Mouse (Mus musculus) layer of hippocampus, postnatal 36 days (tissue): Measurements from ENCODE around the gene Npr2. TPM values are rescaled to one million over a fixed set of nuclear protein-coding genes. Genes with fewer than 3 reads are reported as not detected.
A peak's percentile ranks its signal among the peaks of the same experiment; 100 is the strongest.

ENCODE experiments used
- DNase-seq, 2 experiments: peaks; one replicate each; pipeline ENCODE4 v3.0.0; 2022
- total RNA-seq, 2 experiments: library from RNA; stranded (reverse); gene quantifications; 2 replicates each; pipeline ENCODE4 v1.2.3; 2021

Npr2 gene
- total RNA-seq, 2 experiments from 2014 or later, result 51.6 to 59.1 TPM

DNA sequence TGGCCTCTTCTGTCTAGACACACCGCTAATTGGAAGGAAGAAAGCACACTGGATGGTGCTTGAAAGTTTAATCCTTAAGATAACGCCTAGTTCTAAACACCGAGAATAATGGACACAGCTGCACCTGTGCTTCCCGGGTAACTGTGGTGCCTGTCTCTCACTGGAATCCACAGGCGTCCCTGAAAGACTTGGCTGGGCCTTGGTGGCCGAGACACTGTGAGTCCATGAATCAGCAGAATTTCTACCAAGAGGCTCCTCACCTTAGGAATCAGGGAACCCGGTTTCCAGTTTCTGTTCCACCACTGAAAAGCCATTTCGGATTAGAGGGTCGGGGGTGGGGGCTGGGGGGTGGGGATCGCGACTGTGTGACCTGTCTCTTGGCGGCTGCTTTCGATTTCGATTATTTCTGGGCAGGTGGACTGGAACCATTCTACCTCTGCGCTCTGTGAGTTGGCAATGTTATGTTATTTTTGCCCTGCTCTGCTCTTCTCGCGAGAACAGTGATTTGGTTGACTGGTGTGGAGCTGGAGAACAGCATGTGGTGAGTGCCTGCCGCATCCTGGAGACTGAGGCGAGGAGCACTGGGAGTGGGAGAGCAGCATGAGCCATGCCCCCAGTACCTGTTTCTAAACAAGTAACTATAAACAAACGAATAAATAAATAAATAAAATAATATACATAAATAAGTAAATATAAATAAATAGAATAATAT is 2.5 kb upstream of the Npr2 start:
- no peak for DNase-seq

DNA sequence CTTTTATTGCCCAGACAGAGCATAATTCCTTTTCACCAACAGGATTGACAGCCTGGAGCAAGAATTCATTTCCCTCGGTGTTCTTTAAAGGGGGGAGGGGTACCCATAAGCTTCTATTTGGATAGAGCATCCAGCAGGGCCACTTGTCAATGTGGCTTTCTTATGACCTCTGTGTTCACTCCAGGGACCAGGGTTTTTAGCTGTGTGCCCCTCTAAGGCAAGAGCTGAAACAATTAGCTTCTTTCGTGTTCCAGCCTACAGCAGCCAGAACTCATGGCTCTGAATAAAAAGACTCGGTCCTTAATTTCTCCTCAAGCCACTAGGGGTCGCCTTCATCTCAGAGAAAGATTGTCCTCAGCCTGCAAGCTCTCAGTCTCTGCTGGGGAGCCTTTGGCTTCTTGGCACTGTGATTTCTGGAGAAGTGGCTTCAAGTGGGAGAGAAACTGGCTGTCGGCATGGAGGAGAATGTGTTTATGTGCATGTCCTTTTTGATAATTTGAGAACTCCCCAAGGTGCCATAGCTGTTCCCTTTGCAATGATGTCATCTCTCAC is 1.6 kb upstream of the Npr2 start:
- DNase-seq, result peak; percentile 70 to 81

DNA sequence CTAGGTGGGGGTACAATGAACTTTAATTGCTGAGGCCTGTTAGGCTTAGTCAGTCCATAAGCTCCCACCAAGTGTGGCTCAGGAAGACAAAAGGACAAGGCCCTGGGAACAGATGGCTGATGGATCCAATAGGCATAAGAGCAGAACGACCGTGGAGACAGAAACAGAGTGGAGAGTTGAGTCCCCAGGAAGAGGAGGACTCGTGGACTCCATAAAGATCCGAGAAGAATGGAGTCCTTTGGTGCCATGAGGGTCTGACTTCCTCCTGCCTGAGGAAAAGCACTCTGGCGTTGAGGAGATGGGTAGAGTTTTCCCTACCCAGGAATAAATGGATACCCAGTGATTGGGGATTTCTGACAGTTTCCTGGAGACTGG is 1.1 kb upstream of the Npr2 start:
- DNase-seq, result no peak

DNA sequence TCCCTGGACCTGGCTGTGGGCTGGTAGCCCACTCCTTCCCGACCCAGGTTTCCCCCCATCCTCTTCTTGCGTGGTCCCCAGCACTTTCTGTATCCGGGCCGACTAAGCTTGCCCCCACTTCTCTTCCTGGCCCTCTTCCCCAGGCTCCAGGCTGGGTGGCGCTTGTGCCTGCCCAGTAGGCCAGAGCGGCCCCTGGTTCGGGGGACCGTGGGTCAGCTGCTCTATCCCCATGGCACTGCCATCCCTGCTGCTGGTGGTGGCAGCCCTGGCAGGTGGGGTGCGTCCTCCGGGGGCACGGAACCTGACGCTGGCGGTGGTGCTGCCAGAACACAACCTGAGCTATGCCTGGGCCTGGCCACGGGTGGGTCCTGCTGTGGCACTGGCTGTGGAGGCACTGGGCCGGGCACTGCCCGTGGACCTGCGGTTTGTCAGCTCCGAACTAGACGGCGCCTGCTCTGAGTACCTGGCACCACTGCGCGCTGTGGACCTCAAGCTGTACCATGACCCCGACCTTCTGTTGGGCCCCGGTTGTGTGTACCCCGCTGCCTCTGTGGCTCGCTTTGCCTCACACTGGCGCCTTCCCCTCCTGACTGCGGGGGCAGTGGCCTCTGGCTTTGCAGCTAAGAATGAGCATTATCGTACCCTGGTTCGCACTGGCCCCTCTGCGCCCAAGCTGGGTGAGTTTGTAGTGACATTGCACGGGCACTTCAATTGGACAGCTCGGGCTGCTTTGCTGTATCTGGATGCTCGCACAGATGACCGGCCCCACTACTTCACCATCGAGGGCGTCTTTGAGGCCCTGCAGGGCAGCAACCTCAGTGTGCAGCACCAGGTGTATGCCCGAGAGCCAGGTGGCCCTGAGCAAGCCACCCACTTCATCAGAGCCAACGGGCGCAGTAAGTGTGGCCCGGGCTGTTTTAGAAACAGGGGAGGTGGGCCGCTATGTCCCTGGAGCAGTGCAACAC is 503 bp downstream of the Npr2 start:
- DNase-seq, result peak; percentile 18 to 21

DNA sequence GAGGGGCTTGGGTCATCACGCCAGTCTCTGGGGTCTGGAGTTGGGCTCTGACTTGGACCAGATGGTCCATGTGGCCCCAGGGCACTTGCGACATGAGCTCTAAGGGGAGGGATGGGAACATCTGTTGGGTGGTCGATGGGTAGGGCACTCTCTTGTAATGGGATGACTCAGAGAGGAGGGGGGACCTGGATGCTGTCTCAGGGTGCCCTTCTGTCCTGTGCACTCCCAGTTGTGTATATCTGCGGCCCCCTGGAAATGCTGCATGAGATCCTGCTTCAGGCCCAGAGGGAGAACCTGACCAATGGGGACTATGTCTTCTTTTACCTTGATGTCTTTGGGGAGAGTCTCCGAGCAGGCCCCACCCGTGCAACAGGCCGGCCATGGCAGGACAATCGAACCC is 1.6 kb downstream of the Npr2 start:
- no peak for DNase-seq

DNA sequence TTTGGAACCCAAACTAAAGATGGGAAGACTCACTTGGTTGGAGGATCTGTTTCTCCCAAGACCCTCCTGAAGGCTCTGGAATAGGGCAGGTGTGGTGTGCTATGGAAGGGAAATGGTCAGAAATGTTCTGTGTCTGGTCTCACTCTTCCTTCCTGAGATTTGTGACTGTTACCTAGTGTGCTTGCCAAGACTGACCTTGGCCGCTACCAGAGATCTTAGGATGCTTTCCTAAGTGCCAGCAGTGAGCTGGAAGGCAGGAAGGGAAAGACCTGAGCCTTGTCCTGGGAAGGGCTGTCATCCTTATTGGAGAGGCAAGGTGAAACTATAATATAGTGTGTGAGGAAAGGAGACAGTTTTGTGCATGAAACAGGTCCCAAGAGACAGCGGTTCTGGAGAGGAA is 2.0 kb downstream of the Npr2 start:
- DNase-seq, result no peak

DNA sequence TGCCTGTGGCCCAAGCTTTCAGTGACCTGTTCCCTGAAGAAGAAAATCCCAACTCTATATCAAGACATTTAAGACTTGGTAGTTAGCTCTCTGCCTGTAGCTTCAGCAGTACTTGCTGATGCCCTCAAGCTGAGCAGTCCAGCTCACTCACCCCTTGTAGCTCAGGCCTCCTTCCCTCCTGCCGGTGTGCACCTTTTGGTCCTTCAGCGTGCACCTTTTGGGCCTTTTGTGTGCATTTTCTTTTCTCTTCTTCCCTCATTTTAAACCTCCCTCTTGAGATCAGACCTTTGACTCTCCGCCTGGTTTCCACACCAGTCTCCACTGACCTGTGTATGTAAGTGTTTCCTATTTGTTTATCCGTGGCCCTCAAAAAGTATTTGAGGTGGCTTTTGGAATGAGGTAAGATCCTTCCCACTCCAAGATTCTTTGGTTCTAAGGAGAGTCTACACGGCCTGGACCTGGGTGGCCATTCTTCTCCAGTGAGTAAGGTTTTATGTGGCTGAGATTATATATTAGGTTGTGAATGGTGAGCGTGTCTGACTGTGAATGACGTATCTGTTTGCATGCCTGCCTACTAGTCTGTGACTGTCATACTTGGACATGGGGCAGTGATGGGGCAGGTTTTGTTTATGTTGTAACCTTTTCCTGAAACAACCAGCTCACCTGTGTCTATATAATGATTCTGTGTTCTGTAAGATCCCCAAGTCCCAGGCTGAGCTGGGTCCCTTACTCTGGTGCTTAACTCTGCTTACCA is 3.1 kb downstream of the Npr2 start:
- no peak for DNase-seq

DNA sequence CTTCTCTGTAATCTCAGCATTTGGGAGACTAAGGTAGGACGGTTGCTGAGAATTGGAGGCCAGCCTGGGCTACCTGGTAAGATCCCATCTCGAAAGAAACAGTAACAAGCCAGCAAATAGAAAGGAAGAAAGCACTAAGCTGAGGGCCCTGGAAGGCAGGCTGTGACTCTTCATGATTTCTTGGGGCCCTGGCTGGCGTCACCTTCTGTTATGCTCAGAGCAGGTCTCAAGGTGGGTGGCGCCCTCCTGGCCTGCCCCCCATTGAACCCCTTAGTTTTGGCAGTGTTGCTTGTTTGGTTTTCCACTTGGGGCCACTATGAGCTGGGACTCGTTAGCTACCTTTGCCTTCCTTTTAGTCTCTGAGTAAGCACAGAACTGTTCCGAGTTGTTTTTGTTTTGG is 5.0 kb downstream of the Npr2 start:
- DNase-seq, result no peak

DNA sequence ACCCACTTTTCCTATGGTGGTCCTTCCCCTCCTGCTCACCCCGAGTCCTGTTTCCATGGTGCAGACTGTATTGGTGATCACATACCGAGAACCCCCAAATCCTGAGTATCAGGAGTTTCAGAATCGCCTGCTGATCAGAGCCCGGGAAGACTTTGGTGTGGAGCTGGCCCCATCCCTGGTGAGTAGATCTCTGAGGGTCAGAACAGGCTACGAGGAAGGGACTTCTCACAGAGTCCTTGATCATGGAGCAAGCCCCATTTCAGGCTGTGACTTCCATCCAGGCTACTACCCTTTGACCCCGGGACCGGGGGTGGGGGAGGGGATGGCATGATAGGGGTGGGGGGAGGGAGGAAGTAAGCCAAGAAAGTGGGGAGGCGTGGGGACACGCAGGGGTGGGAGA is 8.3 kb downstream of the Npr2 start:
- no peak for DNase-seq

DNA sequence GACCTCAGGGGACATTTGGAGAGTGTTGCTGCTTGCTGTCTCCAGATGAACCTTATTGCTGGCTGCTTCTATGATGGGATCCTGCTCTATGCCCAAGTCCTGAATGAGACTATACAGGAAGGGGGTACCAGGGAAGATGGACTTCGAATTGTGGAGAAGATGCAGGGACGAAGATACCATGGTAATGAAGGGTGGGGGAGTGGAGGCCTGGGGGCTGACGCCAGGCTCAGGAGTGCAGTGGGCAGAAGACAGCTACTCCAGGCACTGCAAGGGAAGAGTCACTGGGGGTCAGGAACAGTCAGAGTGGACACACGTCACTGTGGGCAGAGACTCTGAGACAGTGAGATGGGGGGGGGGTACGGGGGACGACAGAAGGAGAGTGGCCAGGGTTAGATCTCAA is 8.8 kb downstream of the Npr2 start:
- DNase-seq, result no peak

DNA sequence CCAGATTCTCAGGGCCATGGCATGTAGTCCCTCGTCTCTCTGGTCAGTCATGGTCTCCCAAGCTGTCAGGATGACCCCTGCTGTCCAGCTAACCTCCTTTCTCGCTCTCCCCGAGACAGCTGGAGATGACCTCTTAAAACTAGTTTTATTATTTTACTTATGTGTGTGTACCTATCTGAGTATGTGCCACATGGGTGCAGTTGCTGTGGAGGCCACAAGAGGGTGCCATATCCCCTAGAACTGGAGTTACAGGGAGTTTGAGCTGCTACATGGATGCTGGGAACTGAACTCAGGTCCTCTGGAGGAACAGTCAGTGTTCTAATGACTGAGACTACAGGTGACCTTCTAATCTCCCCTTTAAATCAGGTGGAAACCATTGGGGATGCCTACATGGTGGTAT is 18.0 kb downstream of the Npr2 start:
- DNase-seq, result no peak

DNA sequence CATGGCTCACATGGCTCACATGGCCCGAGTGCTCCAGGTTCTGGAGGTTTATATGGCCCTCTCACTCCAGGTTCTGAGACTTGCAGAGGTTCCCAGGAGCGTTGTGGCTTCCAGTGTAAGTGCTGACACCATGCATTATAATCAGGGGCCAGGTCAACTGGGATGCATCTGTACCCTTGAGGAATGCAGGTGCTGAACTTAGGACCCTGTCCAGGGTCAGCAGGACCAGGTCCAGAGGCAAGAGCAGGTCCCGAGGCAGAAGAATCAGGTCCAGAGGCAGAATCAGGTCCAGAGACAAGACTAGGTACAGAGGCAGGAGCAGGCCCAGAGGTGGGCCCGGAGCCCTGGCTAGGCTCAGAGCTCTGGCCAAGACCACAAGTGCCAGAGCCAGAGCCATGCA is 21.0 kb downstream of the Npr2 start:
- DNase-seq, result no peak

DNA sequence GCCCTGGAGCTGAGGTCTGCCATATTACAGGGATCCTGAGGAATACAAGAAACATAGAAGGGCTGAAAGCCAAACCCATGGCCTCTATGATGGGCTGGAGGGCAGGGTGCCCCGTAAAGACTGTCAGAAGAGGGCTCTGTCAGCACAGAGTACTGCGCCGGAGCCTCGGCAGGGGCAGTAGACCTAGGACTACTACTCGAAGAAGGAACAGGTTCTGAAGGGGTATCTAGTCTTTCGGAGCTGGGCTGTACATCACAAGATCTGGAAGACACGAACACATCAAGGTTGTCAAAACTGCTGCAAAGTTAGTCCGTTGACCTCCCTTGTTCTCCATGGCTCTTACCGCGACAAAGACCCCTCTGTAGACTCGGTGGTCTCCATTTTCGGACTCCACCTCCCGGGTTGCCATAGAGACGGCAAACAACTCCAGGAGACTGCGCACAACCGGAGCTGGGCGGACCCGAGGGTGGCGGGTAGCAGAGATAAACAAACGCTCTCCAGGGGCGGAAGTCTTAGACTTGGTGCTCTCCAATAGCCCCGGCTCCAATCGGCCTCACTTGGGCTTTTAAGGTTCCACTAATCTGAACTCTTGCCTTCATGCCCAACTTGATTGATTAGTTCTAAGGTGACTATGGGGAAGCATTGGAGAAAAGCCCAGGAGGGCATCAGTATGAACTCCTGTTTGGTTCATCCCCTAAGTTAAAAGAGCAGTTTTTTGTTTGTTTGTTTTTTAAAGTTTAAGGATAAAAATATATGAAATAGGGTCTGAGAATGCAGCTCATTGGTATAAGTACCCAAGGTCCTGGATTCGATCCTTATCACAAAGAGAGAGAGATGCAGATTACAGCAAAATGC is 21.7 kb downstream of the Npr2 start, which contains the start of gene Spag8:
TSS of gene Spag8 (minus strand) at position 434 of the 855 bp plus-strand sequence.
- peak in 1 of 2 experiments; percentile 35 for DNase-seq

DNA sequence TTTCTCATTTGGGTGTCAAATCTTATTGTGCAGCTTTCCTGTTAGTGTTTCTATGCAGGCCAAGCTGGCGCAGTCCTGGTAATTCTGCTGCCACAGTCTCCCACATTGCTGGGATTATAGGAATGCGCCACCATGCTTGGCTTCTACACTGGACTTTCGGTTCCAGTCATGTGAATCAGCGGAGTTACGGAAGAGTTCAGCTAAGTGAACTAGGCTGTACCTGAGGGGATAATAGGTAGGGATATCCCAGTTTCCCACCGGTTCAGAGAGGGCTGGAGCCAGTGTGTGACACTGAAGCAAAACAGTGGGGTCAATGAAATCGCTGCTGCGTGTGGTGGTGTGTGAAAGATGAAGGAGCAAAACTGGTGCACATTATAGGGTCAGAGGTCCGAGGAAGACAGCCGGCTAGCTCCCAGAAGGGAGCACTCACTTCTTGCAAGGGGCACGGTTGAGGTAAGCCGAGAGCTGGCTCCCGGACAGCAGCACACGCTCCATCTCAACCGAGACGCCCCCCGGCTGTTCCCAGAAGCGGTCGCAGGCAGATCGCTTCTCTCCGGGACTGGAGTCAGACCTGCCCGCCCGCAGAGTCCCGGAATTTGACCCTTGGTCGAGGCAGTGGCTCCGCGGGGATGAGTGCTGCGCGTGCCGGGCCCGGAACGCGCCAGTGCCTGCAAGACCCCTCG is 24.1 kb downstream of the Npr2 start:
- peak in 1 of 2 experiments; percentile 21 for DNase-seq

DNA sequence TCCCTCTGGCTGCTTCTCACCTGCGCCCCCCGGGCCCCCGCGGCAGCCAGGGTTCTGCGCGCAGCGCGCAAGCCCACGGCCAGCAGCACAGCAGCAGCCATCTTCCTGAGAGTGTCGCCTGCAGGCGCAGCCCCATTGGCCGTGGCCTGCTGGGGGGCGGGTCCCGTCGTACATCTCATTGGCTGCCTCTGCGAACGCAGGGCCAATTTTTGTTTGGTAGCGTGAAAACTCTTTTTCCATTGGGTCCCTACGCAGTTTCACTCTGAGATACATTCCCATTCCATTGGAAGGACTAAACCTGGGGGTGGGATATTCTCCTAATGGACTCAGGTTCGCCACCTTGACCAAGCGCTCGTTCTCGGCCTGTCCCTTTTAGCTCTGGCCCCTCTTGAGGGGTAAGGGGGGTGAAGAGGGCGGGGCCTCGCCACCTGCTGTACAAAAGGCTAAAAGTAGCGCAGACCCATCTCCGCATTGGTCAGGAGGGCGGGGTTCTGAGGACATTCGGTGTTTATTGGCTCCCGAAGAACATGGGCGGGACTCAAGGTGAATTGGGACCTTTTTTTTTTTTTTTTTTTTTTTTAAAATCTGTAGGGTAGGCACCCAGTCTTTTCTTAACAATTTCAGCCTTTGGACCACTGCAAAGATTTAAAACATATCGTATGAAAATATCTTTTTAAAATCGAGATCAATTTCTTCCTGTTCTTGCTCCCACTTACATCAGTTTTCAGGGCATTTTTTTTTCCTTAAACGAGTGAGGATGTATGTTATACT is 24.8 kb downstream of the Npr2 start, which contains the start of gene Hint2:
TSS of gene Hint2 (minus strand) at position 128 of the 771 bp plus-strand sequence.
- DNase-seq, result peak; percentile 93 to 94

DNA sequence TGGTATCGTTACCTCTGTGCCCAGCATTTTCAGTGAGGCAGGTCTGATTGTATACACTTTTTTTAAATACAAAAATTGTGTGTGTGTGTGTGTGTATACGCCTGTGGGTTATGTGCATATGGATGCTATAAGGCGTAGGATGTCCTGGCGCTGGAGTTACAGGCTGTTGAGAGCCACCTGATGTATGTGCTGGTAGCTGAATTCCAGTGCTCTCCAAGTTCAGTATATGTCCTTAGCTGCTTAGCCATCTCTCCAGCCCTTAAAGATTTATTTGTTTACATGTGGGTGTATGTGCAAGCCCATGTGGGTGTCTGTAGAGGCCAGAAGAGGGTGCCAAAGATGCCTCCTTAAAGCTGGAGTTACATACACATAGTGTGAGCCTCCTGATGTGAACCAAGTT is 25.4 kb downstream of the Npr2 start:
- DNase-seq, result no peak

DNA sequence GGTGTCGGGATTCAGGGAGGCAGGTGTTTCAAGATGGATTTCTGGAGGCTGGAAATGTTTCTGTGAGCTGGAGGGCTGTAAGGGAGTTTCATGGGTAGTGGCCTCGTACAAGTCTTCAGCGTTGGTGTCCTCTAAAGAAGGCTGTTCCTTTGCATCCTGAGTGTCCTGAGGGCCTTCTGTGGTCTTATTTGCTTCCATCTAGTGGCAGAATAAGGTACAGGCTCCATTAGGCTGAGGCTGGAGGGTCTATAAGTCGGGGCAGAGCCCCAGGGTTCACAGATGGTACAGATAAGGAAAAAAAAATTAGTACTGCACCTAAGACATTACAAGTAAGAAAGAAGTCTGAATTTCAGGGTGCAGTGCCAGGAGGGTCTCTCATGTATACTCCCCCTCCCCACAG is 34.7 kb downstream of the Npr2 start:
- DNase-seq, result no peak

DNA sequence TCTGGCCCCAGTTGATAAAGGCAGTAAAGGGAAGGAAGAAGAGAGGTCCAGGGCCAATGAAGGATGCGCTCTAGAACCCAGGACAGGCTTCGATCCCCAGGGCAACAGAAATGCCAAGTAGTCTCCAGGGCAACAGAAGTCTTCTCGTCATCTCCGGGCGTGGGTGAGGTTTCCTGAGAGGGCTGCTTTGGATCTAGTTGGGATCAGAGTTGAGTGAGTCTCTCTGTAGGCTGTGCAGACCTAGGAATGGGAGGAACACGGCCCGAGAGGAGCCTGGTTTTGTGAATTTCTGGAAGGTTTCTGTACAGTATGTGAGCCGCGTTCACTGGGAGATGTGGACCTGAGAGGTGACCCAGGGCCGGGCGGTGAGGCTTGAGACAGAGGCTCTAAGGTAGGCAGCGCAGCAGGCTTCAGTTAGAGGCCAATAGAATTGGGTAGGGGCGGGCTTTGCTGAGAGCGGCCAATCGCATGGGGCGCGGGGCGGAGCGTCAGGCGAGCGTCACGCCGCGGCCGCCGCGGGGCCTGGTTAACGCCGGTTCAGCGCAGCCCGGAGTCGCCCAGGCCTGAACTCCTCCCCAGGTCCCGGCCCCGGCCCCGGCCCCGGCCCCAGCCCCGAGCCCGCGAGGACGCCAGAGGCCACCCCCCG is 37.2 kb downstream of the Npr2 start, which contains the start of the genes Tmem8b and Fam221b:
TSS of gene Tmem8b (plus strand) at position 190 of the 646 bp plus-strand sequence.
TSS of gene Fam221b (minus strand) at position 364 of the 646 bp plus-strand sequence.
- peak; percentile 88 for DNase-seq

DNA sequence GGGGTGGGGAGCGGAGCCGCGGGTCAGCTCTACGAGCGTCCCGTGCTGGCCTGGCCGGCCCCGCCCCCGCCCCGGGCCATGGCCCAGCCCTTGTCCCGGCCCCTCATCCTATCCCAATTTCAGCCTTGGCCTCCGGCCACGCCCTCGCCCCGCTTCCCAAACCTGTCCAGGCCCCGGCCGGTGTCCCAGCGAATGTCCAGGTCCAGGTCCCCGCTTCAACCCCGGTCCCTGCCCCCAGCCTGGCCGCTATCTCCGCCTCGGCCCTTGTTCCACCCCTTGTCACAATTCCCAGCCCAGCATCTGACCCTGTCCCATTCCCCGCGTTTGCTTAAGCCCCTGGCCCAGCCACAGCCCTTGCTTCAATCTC is 37.7 kb downstream of the Npr2 start:
- DNase-seq, result peak in 1 of 2 experiments; percentile 54
